Mouse (Mus musculus) hindbrain, embryonic 11.5 days (tissue): ENCODE data around the gene Tmem246. TPM values are rescaled to one million over a fixed set of nuclear protein-coding genes. Genes with fewer than 3 reads are reported as not detected.

Source experiments
- ATAC-seq: fragments of 200-750 bp; cut with Nextera tagmentation; 2 replicates; pipeline ENCODE4 v1.8.0; 2017; ENCODE audit warnings: mild to moderate bottlenecking, moderate TSS enrichment, moderate library complexity; ENCODE audit not compliant: low FRiP score
- DNase-seq: peaks from one replicate; pipeline ENCODE4 v3.0.0-alpha.2; 2015; ENCODE audit warnings: low spot score
- H3K27ac ChIP-seq: fragments of 300-500 bp; sonication (generic); 2 replicates; pipeline ENCODE4 v1.5.1; 2014; ENCODE audit warnings: mild to moderate bottlenecking, low read depth, low read length
- H3K27me3 ChIP-seq: fragments of 300-500 bp; sonication (generic); 2 replicates; pipeline ENCODE4 v1.6.1; 2014; ENCODE audit warnings: mild to moderate bottlenecking, low read length, moderate library complexity, mixed read lengths; ENCODE audit not compliant: control insufficient read depth, insufficient read depth
- H3K36me3 ChIP-seq: fragments of 300-500 bp; sonication (generic); 2 replicates; pipeline ENCODE4 v1.6.1; 2014; ENCODE audit warnings: mild to moderate bottlenecking, low read length, moderate library complexity, mixed read lengths; ENCODE audit not compliant: control insufficient read depth, insufficient read depth
- H3K4me1 ChIP-seq: fragments of 300-500 bp; sonication (generic); replicated peaks from 2 replicates; pipeline ENCODE4 v1.6.1; 2014; ENCODE audit warnings: low read length, mixed read lengths; ENCODE audit not compliant: control insufficient read depth, insufficient read depth
- H3K4me2 ChIP-seq: fragments of 300-500 bp; sonication (generic); replicated peaks from 2 replicates; pipeline ENCODE4 v1.6.1; 2014; ENCODE audit warnings: mild to moderate bottlenecking, low read depth, low read length
- H3K4me3 ChIP-seq: fragments of 300-500 bp; sonication (generic); 2 replicates; pipeline ENCODE4 v1.5.1; 2014; ENCODE audit warnings: low read depth, low read length
- H3K9ac ChIP-seq: fragments of 300-500 bp; sonication (generic); 2 replicates; pipeline ENCODE4 v1.6.1; 2014; ENCODE audit warnings: low read depth, low read length
- H3K9me3 ChIP-seq: fragments of 300-500 bp; sonication (generic); 2 replicates; pipeline ENCODE4 v1.6.1; 2016; ENCODE audit warnings: low read length; ENCODE audit not compliant: control insufficient read depth
- WGBS: fragments of 180-500 bp; shearing (Covaris S2); extraction: QIAGEN DNeasy Blood & Tissue Kit; methylation state at CpG from one replicate; pipeline ENCODE4 v1.1.7; 2014; 5-methylcytosine and 5-hydroxymethylcytosine counted together
- polyA plus RNA-seq: library from polyadenylated mRNA; unstranded; fragments of >200 nt; fragmentation: Nextera tagmentation; extraction: Ambion mirVana; gene quantifications from 2 replicates; pipeline ENCODE4 v1.2.1, GENCODE M21; 2014

Tmem246 gene
- polyA plus RNA-seq, 1 experiment from 2014 or later = 24.9 TPM

DNA sequence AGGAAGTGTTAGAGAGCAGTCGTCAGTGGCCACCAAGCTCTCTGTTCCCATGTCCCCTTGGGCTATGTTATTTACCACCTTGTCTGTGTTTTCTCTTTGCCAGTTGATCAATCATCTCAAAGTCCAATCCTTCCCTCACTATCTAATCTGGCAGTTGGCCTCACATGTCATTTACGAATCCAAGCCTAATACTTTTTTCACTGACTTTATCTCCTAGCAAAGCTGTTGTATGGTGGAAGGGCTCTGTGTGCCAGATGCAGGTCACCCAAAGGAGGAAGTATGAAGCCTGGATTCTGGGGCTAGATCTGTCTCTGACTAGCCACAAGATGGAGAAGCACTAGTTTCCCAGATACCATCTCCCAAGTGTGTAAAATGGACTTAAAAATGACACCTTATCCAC is 39.5 kb downstream of the Tmem246 start:
- Histone ChIP-seq H3K4me1 (no peaks in the 10 kb centered on the region), H3K4me3 (no peak overlapping the region), H3K27ac (no peak overlapping the region), H3K9me3 (no peaks in the 10 kb centered on the region), H3K36me3 (no peaks in the 10 kb centered on the region), H3K9ac (no peak overlapping the region), H3K4me2 (no peak overlapping the region), H3K27me3 (no peaks in the 10 kb centered on the region)
- 90% methylated on average over 2 of the region's 2 CpGs for WGBS
- DNase-seq (no peak), ATAC-seq (no peak)

DNA sequence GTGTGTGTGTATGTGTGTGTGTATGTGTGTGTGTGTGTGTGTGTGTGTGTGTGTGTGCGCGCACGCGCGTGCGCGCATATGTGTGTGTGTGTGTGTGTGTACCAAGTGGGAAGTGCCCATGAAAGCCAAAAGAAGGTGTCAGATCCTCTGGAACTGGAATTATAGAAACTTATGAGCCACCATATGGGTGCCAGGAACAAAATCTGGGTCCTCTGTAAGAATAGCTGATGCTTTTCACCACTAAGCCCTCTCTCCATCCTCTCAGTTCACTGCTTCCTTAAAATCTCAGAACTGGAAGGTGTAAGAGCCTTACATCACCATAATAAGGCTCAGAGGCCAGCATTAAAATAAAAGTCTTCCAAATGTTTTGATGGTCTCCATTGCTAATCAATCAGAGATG is 40.3 kb downstream of the Tmem246 start:
- no peaks in the 10 kb centered on the region for H3K36me3 ChIP-seq
- H3K27me3 ChIP-seq = no peaks in the 10 kb centered on the region
- no peak overlapping the region for H3K27ac ChIP-seq
- no peaks in the 10 kb centered on the region for H3K9me3 ChIP-seq
- WGBS = 100% methylated on average over 4 of the region's 7 CpGs
- no peak for ATAC-seq
- H3K4me1 ChIP-seq = no peaks in the 10 kb centered on the region
- DNase-seq = no peak
- no peak overlapping the region for H3K4me3 ChIP-seq
- H3K9ac ChIP-seq = no peak overlapping the region
- no peak overlapping the region for H3K4me2 ChIP-seq

DNA sequence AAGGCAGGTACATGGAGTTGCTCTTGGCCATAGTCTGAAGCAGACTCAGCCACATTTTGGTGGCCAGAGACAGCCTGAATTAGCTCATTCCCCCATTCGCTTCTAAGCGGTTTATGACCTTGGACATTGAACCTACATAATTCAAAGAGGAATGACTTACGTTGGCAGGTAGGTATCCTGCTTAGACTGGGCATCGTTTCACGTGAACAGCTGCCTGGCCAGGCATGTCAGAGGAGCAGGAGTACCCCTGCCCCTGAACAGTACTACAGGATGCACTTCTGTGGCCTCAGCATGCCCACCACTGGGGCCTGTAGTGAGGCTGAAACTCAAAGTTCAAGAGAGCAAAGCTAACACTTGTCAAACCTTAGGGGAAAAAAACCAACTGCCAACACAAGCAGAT is 44.3 kb downstream of the Tmem246 start:
- ATAC-seq = no peak
- no peak overlapping the region for H3K9ac ChIP-seq
- no peaks in the 10 kb centered on the region for H3K9me3 ChIP-seq
- no peak overlapping the region for H3K4me3 ChIP-seq
- H3K36me3 ChIP-seq = no peaks in the 10 kb centered on the region
- no peaks in the 10 kb centered on the region for H3K27me3 ChIP-seq
- 87% methylated on average over 5 of the region's 5 CpGs for WGBS
- no peaks in the 10 kb centered on the region for H3K4me1 ChIP-seq
- H3K4me2 ChIP-seq = no peak overlapping the region
- no peak overlapping the region for H3K27ac ChIP-seq
- DNase-seq = no peak

DNA sequence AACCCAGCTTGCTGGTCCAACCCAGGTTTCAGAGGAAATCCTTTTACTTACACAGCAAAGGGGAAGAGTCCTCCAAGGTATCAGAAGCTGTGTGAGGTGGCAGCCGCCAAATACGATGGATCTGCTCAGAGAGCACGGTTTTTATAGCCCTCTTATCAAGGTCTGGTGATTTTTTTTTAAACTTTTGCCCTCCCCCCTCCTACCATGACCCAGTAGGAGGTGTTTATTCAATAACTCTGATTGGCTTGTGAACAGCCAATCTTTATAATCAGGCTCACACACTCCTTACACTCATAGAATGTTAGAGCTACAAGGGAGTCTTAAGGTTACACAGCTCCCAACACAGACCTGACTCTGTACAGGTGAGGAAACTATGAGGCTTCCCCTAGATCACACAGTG is 48.3 kb downstream of the Tmem246 start, which contains the start of gene Aldob:
Gene Aldob, minus strand, starts transcription at position 164 of the 400 bp plus-strand sequence.
- 74% methylated on average over 3 of the region's 3 CpGs for WGBS
- no peak for DNase-seq
- H3K4me2 ChIP-seq = no peak within 1 kb of the TSS

DNA sequence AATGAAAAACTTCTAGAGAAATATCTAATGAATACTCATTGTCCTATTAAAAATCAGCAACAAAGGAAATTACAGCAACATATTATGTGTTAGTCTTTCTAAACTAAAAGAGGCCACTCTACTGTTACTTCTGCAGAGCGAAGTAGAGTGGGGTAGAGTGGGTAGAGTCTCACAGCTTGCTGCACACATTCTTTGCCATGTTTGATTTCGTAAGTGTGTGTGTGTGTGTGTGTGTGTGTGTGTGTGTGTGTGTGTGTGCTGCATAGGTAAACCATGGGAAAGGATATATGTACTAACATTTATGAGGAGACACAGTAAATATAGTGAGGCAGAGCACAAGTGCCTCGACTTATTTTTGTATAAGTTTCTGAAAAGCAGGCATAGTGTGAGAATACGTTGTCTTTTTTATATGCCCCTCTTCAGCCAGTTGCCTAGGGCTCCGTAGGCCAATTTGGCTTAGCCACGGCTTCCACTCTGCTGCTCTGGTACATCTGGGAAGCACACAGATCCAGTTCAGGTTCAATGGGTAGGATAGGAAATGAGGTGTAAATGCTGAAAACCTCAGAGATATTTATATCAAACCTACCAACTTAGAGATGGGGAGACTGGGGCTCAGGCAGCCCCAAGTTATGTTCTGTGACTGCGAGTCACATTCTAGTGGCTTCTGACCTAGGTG is 50.0 kb downstream of the Tmem246 start:
- Histone ChIP-seq H3K4me2 (no peak overlapping the region), H3K4me1 (no peaks in the 10 kb centered on the region), H3K36me3 (no peaks in the 10 kb centered on the region), H3K9me3 (no peaks in the 10 kb centered on the region), H3K27me3 (no peaks in the 10 kb centered on the region), H3K4me3 (no peak overlapping the region), H3K9ac (no peak overlapping the region), H3K27ac (no peak overlapping the region)
- DNase-seq = no peak
- 84% methylated on average over 7 of the region's 7 CpGs for WGBS
- no peak for ATAC-seq

More for the DNA sequence above, 48.3 kb downstream of the Tmem246 start, which contains the start of gene Aldob:
- no peak within 1 kb of the TSS for H3K4me3 ChIP-seq
- H3K27me3 ChIP-seq = no peaks in the 10 kb centered on the region
- H3K4me1 ChIP-seq = no peaks in the 10 kb centered on the region
- H3K36me3 ChIP-seq = no peaks in the 10 kb centered on the region
- no peak for ATAC-seq
- H3K27ac ChIP-seq = no peak within 1 kb of the TSS
- no peak within 1 kb of the TSS for H3K9ac ChIP-seq
- no peaks in the 10 kb centered on the region for H3K9me3 ChIP-seq

DNA sequence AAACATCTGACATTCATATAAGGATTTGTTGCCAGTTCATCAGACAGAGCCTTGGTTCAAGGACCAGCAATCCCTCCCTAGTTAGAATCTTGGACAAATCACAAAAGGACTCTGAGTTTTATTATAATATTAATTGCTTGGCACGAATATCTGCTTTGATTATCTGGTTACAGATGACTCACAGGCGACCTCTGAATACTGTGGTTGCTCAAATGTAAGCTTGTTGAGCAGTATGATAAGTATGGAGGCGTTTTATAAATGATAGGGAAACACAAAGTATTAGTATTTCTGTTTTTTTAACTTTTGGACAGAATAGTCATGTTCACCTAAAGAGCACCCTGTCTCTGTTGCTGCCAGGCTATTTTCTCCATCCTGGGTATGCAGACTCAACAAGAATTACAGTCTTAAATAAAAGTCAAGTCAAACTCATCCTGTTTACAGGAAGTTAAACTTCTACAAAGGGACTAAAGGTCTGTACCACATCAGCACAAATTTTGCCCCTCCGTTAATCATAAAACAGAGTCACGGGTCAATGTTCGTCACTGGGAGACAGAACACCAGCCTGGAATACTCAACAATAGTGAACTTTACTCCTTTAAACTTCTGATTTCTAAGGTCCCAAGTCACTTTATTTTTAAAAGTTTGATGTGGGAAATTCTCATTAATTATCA is 50.7 kb downstream of the Tmem246 start:
- no peak overlapping the region for H3K4me3 ChIP-seq
- H3K4me1 ChIP-seq = no peaks in the 10 kb centered on the region
- H3K9ac ChIP-seq = no peak overlapping the region
- no peaks in the 10 kb centered on the region for H3K27me3 ChIP-seq
- H3K4me2 ChIP-seq = no peak overlapping the region
- DNase-seq (no peak), ATAC-seq (no peak)
- no peaks in the 10 kb centered on the region for H3K36me3 ChIP-seq
- WGBS = 77% methylated on average over 6 of the region's 6 CpGs
- no peaks in the 10 kb centered on the region for H3K9me3 ChIP-seq
- H3K27ac ChIP-seq = no peak overlapping the region

DNA sequence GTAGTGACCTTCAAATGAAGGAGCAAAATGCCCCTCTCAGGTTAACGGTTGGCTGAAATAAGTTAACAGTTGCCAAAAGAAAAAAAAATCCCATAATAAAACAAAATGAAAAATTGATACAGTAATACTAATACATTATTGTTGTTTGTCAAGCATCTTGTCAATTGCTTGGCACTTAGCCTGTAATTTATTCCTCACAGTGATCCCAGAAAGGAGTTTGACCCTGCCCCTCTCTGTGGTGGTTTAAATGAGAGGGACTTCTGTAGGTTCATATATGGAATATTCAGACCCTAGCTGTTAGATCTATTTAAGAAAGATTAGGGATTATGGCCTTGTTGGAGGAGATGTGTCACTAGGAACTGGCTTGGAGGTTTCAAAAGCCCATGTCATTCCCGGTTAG is 51.6 kb downstream of the Tmem246 start:
- H3K4me1 ChIP-seq = no peaks in the 10 kb centered on the region
- no peak overlapping the region for H3K27ac ChIP-seq
- H3K27me3 ChIP-seq = no peaks in the 10 kb centered on the region
- H3K4me2 ChIP-seq = no peak overlapping the region
- WGBS = 93% methylated on average over 2 of the region's 2 CpGs
- no peaks in the 10 kb centered on the region for H3K36me3 ChIP-seq
- H3K4me3 ChIP-seq = no peak overlapping the region
- DNase-seq (no peak), ATAC-seq (no peak)
- H3K9me3 ChIP-seq = no peaks in the 10 kb centered on the region
- H3K9ac ChIP-seq = no peak overlapping the region

DNA sequence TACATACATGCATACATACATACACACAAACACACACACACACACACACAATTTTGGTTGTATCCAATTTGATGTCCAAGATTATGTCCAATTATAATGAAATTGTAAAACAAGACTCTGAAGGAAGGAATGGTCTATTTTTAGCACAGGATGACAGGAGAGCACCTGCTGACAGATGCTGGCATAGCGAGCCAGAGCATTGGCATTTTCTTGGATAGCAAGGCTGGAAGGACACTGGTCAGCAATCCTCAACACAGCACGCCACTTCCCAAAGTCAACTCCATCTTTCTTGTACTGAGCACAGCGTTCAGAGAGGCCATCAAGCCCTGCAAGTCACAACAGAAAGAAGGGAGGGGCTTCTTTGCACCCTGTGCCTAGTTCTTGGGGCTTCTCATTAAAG is 56.7 kb downstream of the Tmem246 start:
- no peak for DNase-seq
- Histone ChIP-seq H3K4me2 (no peak overlapping the region), H3K36me3 (no peaks in the 10 kb centered on the region), H3K9me3 (no peaks in the 10 kb centered on the region), H3K9ac (no peak overlapping the region), H3K27ac (no peak overlapping the region), H3K4me3 (no peak overlapping the region), H3K4me1 (no peaks in the 10 kb centered on the region), H3K27me3 (no peaks in the 10 kb centered on the region)
- WGBS = 64% methylated on average over 3 of the region's 3 CpGs
- no peak for ATAC-seq

DNA sequence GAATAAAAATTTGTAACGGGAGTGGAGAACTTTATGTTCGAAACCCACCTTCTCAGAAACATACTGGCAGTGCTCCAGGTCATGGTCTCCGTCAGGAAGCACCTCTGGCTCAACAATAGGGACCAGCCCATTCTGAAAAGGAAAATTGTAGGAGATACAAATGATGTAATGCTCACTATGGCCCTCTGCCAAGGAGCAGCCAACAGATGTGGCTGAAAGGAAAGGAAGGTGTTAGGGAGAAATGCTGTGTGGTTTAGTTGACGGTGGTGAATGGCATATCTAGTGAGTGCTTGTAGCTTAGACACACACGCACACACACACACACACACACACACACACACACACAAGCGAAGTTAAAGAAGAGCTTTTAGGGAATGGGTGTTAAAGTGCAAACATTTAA is 58.0 kb downstream of the Tmem246 start:
- Histone ChIP-seq H3K9ac (no peak overlapping the region), H3K36me3 (no peaks in the 10 kb centered on the region), H3K4me2 (no peak overlapping the region), H3K4me1 (no peaks in the 10 kb centered on the region), H3K9me3 (no peaks in the 10 kb centered on the region), H3K27ac (no peak overlapping the region), H3K27me3 (no peaks in the 10 kb centered on the region), H3K4me3 (no peak overlapping the region)
- whole genome bisulfite sequencing = 88% methylated on average over 6 of the region's 6 CpGs
- ATAC-seq = no peak
- no peak for DNase-seq
